Mouse (Mus musculus) ES-E14 (cell line): ENCODE results near the gene Trim10. TPM values are rescaled to one million over a fixed set of nuclear protein-coding genes. Genes with fewer than 3 reads are reported as not detected.
A peak's percentile ranks its signal among the peaks of the same experiment; 100 is the strongest.

Source experiments
- DNase-seq: peaks from one replicate; pipeline ENCODE4 v3.0.0-alpha.2; 2013; ENCODE audit warnings: low read depth, low spot score
- H3K27ac ChIP-seq: 2 replicates; pipeline ENCODE4 v1.5.1; 2012; ENCODE audit warnings: low read depth, mild to moderate bottlenecking, low read length, moderate library complexity, mixed read lengths; ENCODE audit not compliant: poor library complexity, insufficient read depth, severe bottlenecking
- H3K36me3 ChIP-seq: 2 replicates; pipeline ENCODE4 v1.6.1; 2012; ENCODE audit warnings: mild to moderate bottlenecking, low read length, moderate library complexity, mixed read lengths; ENCODE audit not compliant: control insufficient read depth, poor library complexity, insufficient read depth, severe bottlenecking
- H3K4me1 ChIP-seq, 2 experiments: fragments of 150-350 bp in 1 of 2; sonication (generic) in 1 of 2; 2 replicates each; pipeline ENCODE4 v1.6.1; 2012; ENCODE audit warnings: low read length in 2 of 2, mild to moderate bottlenecking in 1 of 2, mixed read lengths in 1 of 2; ENCODE audit not compliant: control insufficient read depth in 2 of 2, insufficient read depth in 2 of 2, poor library complexity in 1 of 2
- H3K4me3 ChIP-seq, 2 experiments: fragments of 150-350 bp in 1 of 2; sonication (generic) in 1 of 2; 2 replicates each; pipeline ENCODE4 v1.5.1; 2012; ENCODE audit warnings: low read length in 2 of 2, low read depth in 1 of 2, mild to moderate bottlenecking in 1 of 2, mixed read lengths in 1 of 2; ENCODE audit not compliant: insufficient read depth in 1 of 2, poor library complexity in 1 of 2, severe bottlenecking in 1 of 2
- H3K9ac ChIP-seq: 2 replicates; pipeline ENCODE4 v1.6.1; 2012; ENCODE audit warnings: low read depth, mild to moderate bottlenecking, low read length, mixed read lengths; ENCODE audit not compliant: poor library complexity, insufficient read depth, severe bottlenecking
- H3K9me3 ChIP-seq: fragments of 150-350 bp; sonication (generic); 2 replicates; pipeline ENCODE4 v1.6.1; 2012; ENCODE audit warnings: low read depth, mild to moderate bottlenecking, low read length; ENCODE audit not compliant: control insufficient read depth, insufficient read depth
- CHD2 ChIP-seq: IDR thresholded peaks from 2 replicates; pipeline ENCODE4 v1.6.1; 2014; ENCODE audit warnings: mild to moderate bottlenecking, low read depth, low read length, inconsistent platforms
- HCFC1 ChIP-seq: IDR thresholded peaks from 2 replicates; pipeline ENCODE4 v1.6.1; 2012; ENCODE audit warnings: low read length, inconsistent platforms, borderline replicate concordance; ENCODE audit not compliant: insufficient read depth
- MAFK ChIP-seq: IDR thresholded peaks from 2 replicates; pipeline ENCODE4 v1.6.1; 2014; ENCODE audit warnings: mild to moderate bottlenecking, low read depth, low read length, inconsistent platforms; ENCODE audit not compliant: insufficient read depth
- ZC3H11A ChIP-seq: IDR thresholded peaks from 2 replicates; pipeline ENCODE4 v1.6.1; 2012; ENCODE audit warnings: low read depth, mild to moderate bottlenecking, inconsistent platforms, low read length, borderline replicate concordance
- ZNF384 ChIP-seq: IDR thresholded peaks from 2 replicates; pipeline ENCODE4 v1.6.1; 2012; ENCODE audit warnings: low read depth, low read length, inconsistent platforms
- in situ Hi-C, 2 experiments: fragments of 600-800 bp; cut with MboI; formaldehyde crosslinking; loops; one replicate each; pipeline ENCODE4 v1.15.1; 2025; ENCODE audit warnings: low sequenced_read_pairs in 2 of 2, inconsistent platforms in 1 of 2; ENCODE audit not compliant: unreplicated experiment in 2 of 2
- total RNA-seq: library from RNA; depleted of rRNA; stranded (reverse); fragments of 300-350 nt; gene quantifications from 2 replicates; pipeline ENCODE4 v1.2.3, GENCODE M21; 2012

The Trim10 gene
- total RNA-seq, 1 experiment = not detected

- no peaks in the 10 kb centered on the region; the same call in 1 of the 2 replicates for H3K36me3 ChIP-seq
- H3K27ac ChIP-seq = peak within 1 kb of the TSS; percentile 17; the same call in 1 of the 2 replicates
- DNase-seq = peak; percentile 96
- H3K4me1 ChIP-seq = peaks cover 14 to 18% of the 10 kb centered on the region in 2 experiments
- H3K9ac ChIP-seq = peak within 1 kb of the TSS; percentile 90
- TF ChIP-seq ZC3H11A (no peak), MAFK (no peak), HCFC1 (no peak), CHD2 (peak; percentile 94), ZNF384 (no peak)
- H3K4me3 ChIP-seq = peak within 1 kb of the TSS; percentile 78 to 97
- in situ Hi-C loops = no loop called here
- H3K9me3 ChIP-seq = no peaks in the 10 kb centered on the region
These were observed 32.3 kb upstream of the Trim10 start, which contains the start of gene Trim26 for GRCm38 (mm10) chr17:36836874-36837647. Gene Trim26, plus strand, starts transcription at chr17:36837134.

GRCm38 (mm10) chr17:36839001-36839400 is 30.4 kb upstream of the Trim10 start:
- peaks cover 13 to 29% of the 10 kb centered on the region in 2 experiments for H3K4me1 ChIP-seq
- no peak for DNase-seq

GRCm38 (mm10) chr17:36839931-36840330 is 29.4 kb upstream of the Trim10 start:
- Histone ChIP-seq H3K9ac (no peak overlapping the region), H3K4me3 (no peak overlapping the region), H3K4me1 (peaks cover 14 to 31% of the 10 kb centered on the region in 2 experiments), H3K36me3 (no peaks in the 10 kb centered on the region; the same call in 1 of the 2 replicates), H3K9me3 (no peaks in the 10 kb centered on the region), H3K27ac (no peak overlapping the region)
- in situ Hi-C loops = no loop called here
- TF ChIP-seq ZNF384 (no peak), CHD2 (no peak), MAFK (no peak), HCFC1 (no peak), ZC3H11A (no peak)
- no peak for DNase-seq

More at GRCm38 (mm10) chr17:36839001-36839400, 30.4 kb upstream of the Trim10 start:
- Histone ChIP-seq H3K36me3 (no peaks in the 10 kb centered on the region; the same call in 1 of the 2 replicates), H3K27ac (no peak overlapping the region), H3K9ac (no peak overlapping the region), H3K9me3 (no peaks in the 10 kb centered on the region), H3K4me3 (no peak overlapping the region)
- TF ChIP-seq MAFK = no peak
- TF ChIP-seq CHD2 = no peak
- TF ChIP-seq ZC3H11A = no peak
- no peak for TF ChIP-seq HCFC1
- TF ChIP-seq ZNF384 = no peak
- in situ Hi-C loops = no loop called here

- no peak overlapping the region for H3K27ac ChIP-seq
- no peaks in the 10 kb centered on the region for H3K9me3 ChIP-seq
- no peaks in the 10 kb centered on the region; the same call in 1 of the 2 replicates for H3K36me3 ChIP-seq
- no peak overlapping the region for H3K4me3 ChIP-seq
- H3K4me1 ChIP-seq = peaks cover 14 to 38% of the 10 kb centered on the region in 2 experiments
- in situ Hi-C loops = no loop called here
- no peak for DNase-seq
- no peak overlapping the region; the same call in 1 of the 2 replicates for H3K9ac ChIP-seq
- TF ChIP-seq HCFC1 = no peak
- TF ChIP-seq CHD2 = no peak
- TF ChIP-seq ZC3H11A = no peak
- TF ChIP-seq ZNF384 = no peak
- TF ChIP-seq MAFK = no peak
These were observed 28.4 kb upstream of the Trim10 start for GRCm38 (mm10) chr17:36840961-36841445.
